Mouse (Mus musculus) layer of hippocampus, adult 2 months (tissue): ENCODE data around the gene Ptpn3. TPM values are rescaled to one million over a fixed set of nuclear protein-coding genes. Genes with fewer than 3 reads are reported as not detected.
"Not testable (repeated sequence)": the region's sequence is repeated elsewhere in the genome, so short reads cannot be mapped to it uniquely, and the experiment has no call there.

Experiments used
- DNase-seq, 2 experiments: peaks; one replicate each; pipeline ENCODE4 v3.0.0; 2022; ENCODE audit warnings: low spot score in 2 of 2
- H3K27ac ChIP-seq: fragments of 200-600 bp; 2 replicates; pipeline ENCODE4 v1.8.1; 2022
- H3K4me3 ChIP-seq: fragments of 200-600 bp; 2 replicates; pipeline ENCODE4 v1.8.1; 2022; ENCODE audit warnings: mild to moderate bottlenecking
- CTCF ChIP-seq: fragments of 200-600 bp; conservative IDR thresholded peaks from 2 replicates; pipeline ENCODE4 v1.8.1; 2022; ENCODE audit warnings: antibody characterized with exemption, mild to moderate bottlenecking, moderate library complexity
- total RNA-seq, 2 experiments: library from RNA; stranded (reverse); gene quantifications; 2 replicates each; pipeline ENCODE4 v1.2.3; 2021

Gene Ptpn3
- total RNA-seq, 2 experiments from 2014 or later, result 76.6 to 92.1 TPM

DNA sequence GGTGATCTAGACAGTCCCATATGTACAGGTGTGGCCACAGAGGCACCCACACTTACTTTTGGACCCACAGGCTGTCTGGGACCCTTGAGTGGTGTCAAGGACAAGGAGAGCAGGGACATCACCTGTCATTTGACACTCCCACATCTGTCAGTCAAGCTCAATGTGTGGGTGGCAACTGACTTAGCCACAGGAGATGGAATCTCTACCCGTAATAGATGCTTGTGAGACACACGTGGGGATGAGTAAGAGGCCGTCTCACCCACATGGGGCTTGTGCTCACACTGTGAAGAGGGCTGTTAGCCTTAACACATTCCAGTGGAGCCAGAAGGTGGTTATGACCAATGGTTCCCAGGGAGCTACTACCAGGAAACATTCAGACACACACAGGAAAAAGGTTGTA, 13.8 kb downstream of the Ptpn3 start:
- Histone ChIP-seq H3K27ac (no peak overlapping the region), H3K4me3 (no peak overlapping the region)
- DNase-seq, result no peak
- TF ChIP-seq CTCF, result no peak

DNA sequence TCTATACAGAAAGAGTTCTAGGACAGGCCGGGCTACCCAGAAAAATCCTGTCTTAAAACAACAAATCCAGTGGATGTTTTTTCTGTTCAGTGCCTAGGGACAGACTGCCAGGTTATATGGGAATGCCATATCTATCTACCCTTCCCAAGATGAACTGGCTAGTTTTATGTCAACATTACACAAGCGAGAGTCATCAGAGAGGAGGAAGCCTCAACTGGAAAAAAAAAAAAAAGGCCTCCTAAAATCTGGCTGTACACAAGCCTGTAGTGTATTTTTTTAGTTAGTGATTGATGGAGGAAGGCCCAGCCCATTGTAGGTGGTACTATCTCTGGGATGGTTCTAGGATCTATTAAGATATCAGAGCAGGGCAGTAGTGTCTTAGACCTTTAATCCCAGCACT, 16.4 kb downstream of the Ptpn3 start:
- H3K4me3 ChIP-seq, result no peak overlapping the region
- DNase-seq, result no peak
- TF ChIP-seq CTCF, result no peak
- H3K27ac ChIP-seq, result no peak overlapping the region

DNA sequence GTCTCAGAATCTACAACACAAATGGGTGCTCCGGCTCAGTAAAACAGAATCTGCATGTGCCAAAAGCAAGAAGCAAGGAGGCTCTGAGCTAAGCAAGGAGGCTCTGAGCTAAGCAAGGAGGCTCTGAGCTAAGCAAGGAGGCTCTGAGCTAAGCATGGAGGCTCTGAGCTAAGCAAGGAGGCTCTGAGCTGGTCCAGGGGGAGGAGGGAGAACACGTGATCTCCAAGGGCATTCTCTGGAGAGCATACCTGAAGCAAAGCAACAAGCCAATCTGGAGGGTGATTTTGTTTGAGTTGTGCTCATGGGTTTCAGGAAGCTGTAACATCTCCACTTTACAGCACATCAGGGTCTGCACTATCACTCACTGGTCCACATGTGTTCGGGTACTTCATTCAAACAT, 18.4 kb downstream of the Ptpn3 start:
- TF ChIP-seq CTCF, result no peak
- H3K4me3 ChIP-seq, result no peak overlapping the region
- no peak overlapping the region for H3K27ac ChIP-seq
- no peak for DNase-seq

DNA sequence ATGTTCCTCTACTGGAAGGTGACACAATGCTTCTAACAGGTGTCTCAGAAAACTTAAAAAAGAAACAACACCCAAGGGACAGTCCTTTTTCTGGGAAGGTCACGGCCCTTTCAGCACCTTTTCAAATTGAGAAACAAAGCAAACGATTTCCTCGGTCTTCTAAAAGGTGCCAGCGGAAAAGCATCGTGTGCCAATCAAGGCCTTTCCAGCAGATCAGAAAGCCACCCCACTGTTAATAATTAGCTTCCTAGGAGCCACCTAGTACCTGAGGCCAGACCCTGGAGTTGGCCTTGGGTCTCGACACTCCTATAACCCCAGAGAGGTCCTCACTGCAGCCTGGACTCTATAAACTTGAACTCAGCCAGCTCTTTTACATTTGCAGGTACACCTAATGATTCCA, 19.0 kb downstream of the Ptpn3 start:
- Histone ChIP-seq H3K4me3 (no peak overlapping the region), H3K27ac (no peak overlapping the region)
- DNase-seq, result no peak
- no peak for TF ChIP-seq CTCF

DNA sequence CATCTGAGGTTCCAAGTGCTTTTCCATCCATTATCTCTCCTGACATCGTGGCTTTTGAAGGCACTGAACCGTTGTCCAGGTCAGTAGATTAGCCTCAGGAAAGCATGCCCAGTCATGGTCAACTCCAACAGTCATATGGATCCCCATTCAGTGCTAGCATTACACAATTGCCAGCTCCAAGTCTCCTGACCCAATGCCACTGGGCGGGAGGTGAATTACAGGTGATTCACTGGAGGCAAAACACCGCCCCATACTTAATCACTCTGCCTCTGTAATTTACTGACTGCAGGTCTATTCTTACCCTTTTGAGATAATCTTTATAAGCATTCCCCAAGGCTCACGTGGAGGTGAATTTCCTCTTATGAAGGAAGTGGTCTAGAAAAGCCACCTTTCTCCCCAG, 19.5 kb downstream of the Ptpn3 start:
- no peak for TF ChIP-seq CTCF
- no peak for DNase-seq
- no peak overlapping the region for H3K27ac ChIP-seq
- no peak overlapping the region for H3K4me3 ChIP-seq

DNA sequence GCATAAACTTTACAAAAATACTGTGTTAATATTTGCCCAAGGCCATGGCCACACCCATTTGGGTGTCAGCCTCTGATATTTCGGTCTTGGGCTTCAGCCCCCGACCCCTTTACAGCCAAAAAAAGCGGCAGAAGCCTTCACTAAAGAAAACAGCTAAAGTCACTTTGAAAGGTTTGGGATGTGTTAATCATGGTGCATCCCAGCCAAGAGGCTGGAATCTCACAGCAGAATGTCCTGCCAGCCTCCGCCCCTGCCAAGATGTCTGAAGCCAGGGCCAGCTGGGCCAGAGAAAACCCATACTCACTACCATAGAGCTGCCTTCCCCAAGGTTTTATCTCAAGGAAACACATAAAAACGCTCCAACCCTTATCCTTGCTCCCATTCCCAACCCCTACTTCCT, 20.7 kb downstream of the Ptpn3 start:
- no peak for DNase-seq
- Histone ChIP-seq H3K27ac (no peak overlapping the region), H3K4me3 (no peak overlapping the region)
- TF ChIP-seq CTCF, result no peak

DNA sequence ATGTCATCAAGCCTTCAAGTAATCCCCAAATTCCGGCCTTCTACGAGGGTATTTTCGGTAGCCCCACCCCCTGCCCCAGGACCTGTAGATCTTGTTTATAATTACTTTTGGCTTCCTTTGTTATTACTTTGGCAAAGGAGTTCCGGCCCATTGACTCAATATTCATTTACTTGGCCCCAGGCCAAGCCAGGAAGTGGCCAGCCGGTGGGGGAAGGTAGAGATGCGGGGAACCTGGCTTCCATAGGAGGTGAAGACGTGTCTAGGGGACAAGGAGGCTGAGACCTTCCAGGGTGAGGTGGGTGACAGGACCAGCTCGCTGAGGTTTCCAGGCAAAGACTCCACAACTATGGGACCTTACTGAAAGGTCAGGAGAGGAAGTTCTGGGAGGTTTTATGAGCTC, 22.4 kb downstream of the Ptpn3 start:
- DNase-seq, result no peak

DNA sequence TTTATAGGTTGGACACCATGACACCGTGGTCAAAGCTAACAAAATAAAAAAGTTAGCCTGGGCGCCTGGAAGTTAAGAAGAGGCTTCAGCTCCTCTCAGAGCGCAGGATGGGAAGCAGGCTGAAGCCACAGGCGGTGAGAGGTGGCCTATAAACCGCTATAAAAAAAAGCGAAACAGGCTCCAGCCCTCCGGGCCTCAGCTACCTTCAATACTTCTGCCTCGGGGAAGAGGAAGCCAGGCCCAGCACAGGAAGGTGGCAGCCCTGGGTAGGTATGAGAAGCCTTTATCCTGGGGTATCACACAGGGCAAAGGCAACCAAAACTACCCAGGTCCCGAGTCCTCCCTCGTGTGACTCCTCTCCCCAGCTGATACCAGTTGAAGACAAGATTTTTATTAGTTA, 22.8 kb downstream of the Ptpn3 start:
- TF ChIP-seq CTCF, result no peak
- Histone ChIP-seq H3K4me3 (no peak overlapping the region), H3K27ac (no peak overlapping the region)
- DNase-seq, result no peak

More for the DNA sequence above, 22.4 kb downstream of the Ptpn3 start:
- Histone ChIP-seq H3K27ac (no peak overlapping the region), H3K4me3 (no peak overlapping the region)
- no peak for TF ChIP-seq CTCF

DNA sequence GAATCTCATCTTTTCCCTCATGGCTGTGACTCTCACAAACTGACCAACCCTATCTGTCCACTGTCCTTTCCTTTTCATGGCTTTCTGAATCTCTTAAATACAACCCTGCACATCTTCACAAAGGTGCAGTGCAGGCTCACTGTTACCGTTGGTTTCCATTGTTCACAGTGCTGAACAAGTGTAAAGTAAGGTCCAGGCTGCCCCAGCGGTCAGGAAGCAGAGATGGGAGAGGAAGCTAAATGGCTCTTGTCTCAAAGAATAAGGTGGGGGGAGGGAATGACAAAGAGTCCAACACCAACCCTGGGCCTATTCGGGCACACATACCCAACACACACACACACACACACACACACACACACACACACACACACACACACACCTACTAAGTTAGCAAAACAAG, 24.0 kb downstream of the Ptpn3 start:
- TF ChIP-seq CTCF, result no peak
- no peak overlapping the region for H3K27ac ChIP-seq
- H3K4me3 ChIP-seq, result no peak overlapping the region
- DNase-seq, result no peak

DNA sequence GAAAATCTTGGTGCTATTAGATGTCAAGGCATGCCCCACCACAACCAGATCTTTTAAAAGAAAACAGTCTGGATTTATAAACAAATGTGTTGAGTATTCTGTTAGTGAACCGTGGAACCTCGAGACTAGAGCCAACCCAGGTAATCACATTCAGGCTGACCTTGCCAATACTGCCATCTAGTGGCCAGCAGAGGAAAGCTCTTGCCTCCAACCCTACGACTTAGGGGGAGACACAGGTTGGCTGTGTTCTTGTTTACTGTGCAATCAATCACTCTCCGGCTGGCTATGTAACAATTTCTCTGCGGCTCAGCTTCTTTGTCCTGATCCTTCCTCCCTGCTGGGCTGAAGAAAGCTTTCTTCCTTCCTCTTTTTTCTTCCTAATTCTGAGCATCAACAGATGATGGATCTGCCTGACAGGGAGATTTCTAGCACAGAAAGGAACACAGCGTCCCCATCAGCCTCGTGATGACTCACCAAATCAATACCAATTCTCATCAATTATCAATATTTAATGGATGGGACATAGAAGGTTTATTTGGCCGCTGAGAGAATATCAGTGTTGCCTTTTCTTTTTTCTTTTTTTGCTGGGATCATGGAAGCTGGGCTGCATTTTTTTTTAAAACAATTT, 26.4 kb downstream of the Ptpn3 start:
- peak; percentile 60 to 74 for DNase-seq
- no peak overlapping the region for H3K4me3 ChIP-seq
- TF ChIP-seq CTCF, result peak; percentile 98
- peak overlapping the region; percentile 71 for H3K27ac ChIP-seq

DNA sequence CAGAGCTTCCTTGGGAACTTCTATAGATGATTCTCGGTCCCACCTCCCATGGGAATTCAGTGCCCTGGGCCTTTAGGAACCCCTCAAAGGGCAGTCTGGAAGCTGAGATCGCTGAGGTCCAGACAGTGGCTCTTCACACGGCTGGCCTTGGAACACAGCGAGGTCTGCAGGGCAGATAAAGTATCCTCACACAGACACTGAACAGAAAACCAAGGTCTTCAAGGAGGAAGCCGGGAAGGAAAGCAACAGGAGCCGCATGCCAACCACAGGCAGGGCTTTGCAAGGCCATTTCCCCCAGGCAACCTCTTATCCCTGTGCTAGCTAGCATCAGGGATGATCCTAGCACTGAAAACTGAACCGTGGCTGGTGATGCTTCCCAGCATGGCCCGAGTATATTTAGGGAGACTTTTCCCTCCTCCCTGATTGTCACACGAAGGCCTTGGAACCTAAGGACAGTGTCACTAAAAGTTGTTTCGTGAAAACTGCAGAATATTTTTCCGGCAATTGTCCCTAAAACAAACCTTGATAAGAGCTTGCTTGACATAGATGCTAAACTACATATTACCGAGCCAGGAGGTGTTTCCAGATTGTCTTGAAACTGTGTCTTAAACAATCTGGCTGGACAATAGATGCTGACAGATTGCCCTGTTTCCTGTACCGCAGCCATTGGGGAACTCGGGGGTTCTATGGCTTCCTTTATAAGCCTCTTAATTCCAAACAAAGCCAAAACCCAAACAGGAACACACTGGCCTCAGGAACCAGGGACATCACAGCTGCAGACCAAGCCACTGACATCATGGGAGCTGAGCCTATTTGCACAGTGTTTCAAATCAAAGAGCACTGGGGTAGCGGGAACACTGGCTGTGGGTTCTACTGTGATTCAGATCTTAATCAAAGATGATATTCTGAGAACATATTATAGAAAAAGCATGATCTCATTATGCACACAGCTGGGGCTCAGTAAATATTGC, 27.8 kb downstream of the Ptpn3 start:
- Histone ChIP-seq H3K27ac (peak overlapping the region; percentile 71), H3K4me3 (no peak overlapping the region)
- no peak for TF ChIP-seq CTCF
- no peak for DNase-seq

DNA sequence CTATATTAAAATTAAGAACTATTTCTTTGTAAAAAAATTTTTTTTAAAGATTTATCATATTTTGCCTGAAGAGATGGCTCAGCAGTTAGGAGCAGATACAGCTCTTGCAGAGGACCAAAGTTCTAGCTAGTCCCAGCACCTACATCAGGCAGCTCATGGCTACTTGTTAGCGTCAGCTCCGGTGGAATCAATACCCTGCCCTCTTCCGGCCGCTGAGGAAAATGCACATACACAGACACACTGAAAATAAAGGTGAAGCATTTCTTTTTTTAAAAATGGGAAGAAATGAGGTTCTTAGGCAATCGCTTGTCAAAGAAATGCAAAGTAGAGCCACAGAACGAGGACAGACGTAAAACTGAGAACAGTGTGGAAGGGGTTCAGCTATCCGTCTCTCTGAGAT, 30.6 kb downstream of the Ptpn3 start:
- peak; percentile 71 for TF ChIP-seq CTCF
- no peak overlapping the region for H3K4me3 ChIP-seq
- no peak for DNase-seq
- H3K27ac ChIP-seq, result no peak overlapping the region

DNA sequence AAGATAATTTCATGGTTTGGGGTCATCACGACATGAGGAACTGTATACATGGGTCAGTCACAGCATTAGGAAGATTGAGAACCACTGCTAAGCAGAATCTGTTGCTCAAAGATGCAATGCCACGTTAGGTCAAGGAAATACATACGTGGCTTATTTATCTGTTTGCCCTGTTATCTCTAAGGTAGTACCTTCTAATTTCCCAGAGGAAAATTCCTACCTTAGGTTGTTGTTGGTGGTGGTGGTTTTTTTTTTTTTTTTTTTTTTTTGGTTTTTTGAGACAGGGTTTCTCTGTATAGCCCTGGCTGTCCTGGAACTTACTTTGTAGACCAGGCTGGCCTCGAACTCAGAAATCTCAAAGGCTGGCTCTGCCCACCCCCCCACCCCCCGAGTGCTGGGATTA, 31.1 kb downstream of the Ptpn3 start:
- not testable (repeated sequence) for DNase-seq, H3K27ac ChIP-seq, H3K4me3 ChIP-seq

DNA sequence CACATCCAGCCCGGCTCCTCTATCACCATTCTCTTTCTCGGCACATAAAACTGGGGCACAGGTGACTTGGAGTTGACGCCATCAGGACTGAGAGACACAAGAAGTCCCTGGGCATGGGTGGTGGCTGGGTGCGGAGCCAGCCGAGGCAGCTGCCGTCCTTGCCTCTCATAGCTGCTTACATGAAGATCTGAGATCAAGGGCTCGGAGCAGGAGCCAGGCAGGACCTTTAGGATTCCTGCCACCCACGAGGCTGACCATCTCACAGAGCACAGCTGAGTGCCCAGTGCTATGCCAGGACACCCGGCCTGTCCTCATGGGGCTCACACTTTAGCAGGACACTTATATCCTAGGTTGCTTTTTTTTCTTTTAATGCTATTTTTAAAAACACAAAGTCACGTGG, 32.3 kb downstream of the Ptpn3 start:
- no peak overlapping the region for H3K4me3 ChIP-seq
- no peak overlapping the region for H3K27ac ChIP-seq
- no peak for DNase-seq
- no peak for TF ChIP-seq CTCF
